Comparison of ENCODE assay signal across 11 mouse cellular contexts in the genomic region with DNA sequence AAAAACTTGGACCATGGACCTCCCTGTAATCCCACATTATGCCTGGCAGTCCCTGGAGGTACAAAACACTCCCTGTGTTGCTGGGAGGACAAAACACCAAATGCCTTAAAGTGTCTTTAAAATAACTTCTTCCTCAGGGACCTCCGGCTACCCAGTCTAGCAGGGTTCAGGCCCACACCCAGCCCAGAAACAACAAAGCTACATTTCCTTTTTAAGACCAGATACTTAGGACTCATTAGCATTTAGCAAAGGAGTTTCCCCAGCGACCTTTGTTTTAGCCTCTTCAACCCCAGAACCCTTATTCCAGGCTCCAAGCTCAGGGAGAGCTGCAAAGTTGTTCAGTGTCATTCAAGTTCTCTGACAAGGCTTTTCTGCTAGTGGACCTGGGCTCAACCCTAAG. TPM values are rescaled to one million over a fixed set of nuclear protein-coding genes. Genes with fewer than 3 reads are reported as not detected.
A peak's percentile ranks its signal among the peaks of the same experiment; 100 is the strongest.
DNase-seq lines count a peak whose midpoint lies in the region; ATAC-seq and TF ChIP-seq lines count a peak whose summit lies in the region.
"Had no signal": no experiment of that assay in that cellular context is flagged by ENCODE, and none has a peak within 500 bp of the region (broad histone marks: within the 10 kb centered on the region; RNA-seq: fewer than 3 reads in every experiment).

No protein-coding gene starts in this region.

- H3K27me3 ChIP-seq in lung, postnatal 0 days (replicated peaks; ENCODE audit: insufficient read depth, low read length) = peaks cover 8% of the 10 kb centered on the region; the same call in 1 of the 2 replicates
- peaks cover 6% of the 10 kb centered on the region; the same call in 1 of the 2 replicates for H3K27me3 ChIP-seq in limb, embryonic 14.5 days (ENCODE audit: control insufficient read depth, insufficient read depth, low read length)

- TF ChIP-seq EP300 in lung, postnatal 0 days (IDR thresholded peaks at IDR 0.05) = no peak

- no peaks in the 10 kb centered on the region for H3K9me3 ChIP-seq in lung, postnatal 0 days (ENCODE audit: low read length)
- no peaks in the 10 kb centered on the region for H3K9me3 ChIP-seq in limb, embryonic 14.5 days (ENCODE audit: control insufficient read depth, low read length)
- H3K9me3 ChIP-seq: megakaryocyte, embryonic 14.5 days had no signal

- no peak for ATAC-seq in lung, postnatal 0 days
- ATAC-seq in limb, embryonic 14.5 days (ENCODE audit: low FRiP score, low read depth) = no peak
- ATAC-seq in megakaryocyte, adult 5-6 weeks (ENCODE audit: poor library complexity, severe bottlenecking) = no peak

- H3K4me1 ChIP-seq in lung, postnatal 0 days (ENCODE audit: insufficient read depth, low read depth, low read length) = 0 out of 2 replicates have a peak, but pooled peaks cover 2% of the 10 kb centered on the region
- H3K4me1 ChIP-seq in limb, embryonic 14.5 days (ENCODE audit: control insufficient read depth, insufficient read depth, low read length) = no peaks in the 10 kb centered on the region; the same call in 1 of the 2 replicates

- TF ChIP-seq CTCF in gastrocnemius, adult 2 months (IDR thresholded peaks at IDR 0.05) = no peak
- TF ChIP-seq CTCF in lung, postnatal 0 days (IDR thresholded peaks at IDR 0.05) = no peak

- intact Hi-C loops in gastrocnemius, adult 2 months (cut with DNase I) = no loop called here

- DNase-seq in gastrocnemius, adult 2 months = no peak
- no peak for DNase-seq in gastrocnemius, postnatal 4 days (ENCODE audit: low spot score in 2 of 2)
- DNase-seq in lung, postnatal 0 days (ENCODE audit: low spot score) = no peak
- no peak for DNase-seq in lung, adult 18-20 months
- DNase-seq in limb, embryonic 14.5 days (ENCODE audit: low spot score) = no peak
- no peak for DNase-seq in embryo, embryonic 11 days
- DNase-seq in urinary bladder, postnatal 14 days (ENCODE audit: low spot score) = no peak
- DNase-seq: kidney, adult 8-10 months had no signal

- H3K36me3 ChIP-seq in lung, postnatal 0 days (ENCODE audit: insufficient read depth, low read length) = no peaks in the 10 kb centered on the region
- no peaks in the 10 kb centered on the region for H3K36me3 ChIP-seq in limb, embryonic 14.5 days (ENCODE audit: control insufficient read depth, insufficient read depth, low read length)

- no peak overlapping the region for H3K9ac ChIP-seq in lung, postnatal 0 days (replicated peaks; ENCODE audit: low read depth)
- peak overlapping the region; percentile 50 for H3K9ac ChIP-seq in limb, embryonic 14.5 days (ENCODE audit: low read depth, low read length, severe bottlenecking)

- H3K27ac ChIP-seq in gastrocnemius, adult 2 months = no peak overlapping the region
- H3K27ac ChIP-seq in lung, postnatal 0 days (ENCODE audit: low read length) = peak overlapping the region; percentile 73
- no peak overlapping the region for H3K27ac ChIP-seq in limb, embryonic 14.5 days (replicated peaks; ENCODE audit: low read depth, low read length)

- H3K4me3 ChIP-seq in gastrocnemius, adult 2 months = peak overlapping the region; percentile 80
- H3K4me3 ChIP-seq in lung, postnatal 0 days (ENCODE audit: low read depth, low read length) = peak overlapping the region; percentile 46
- H3K4me3 ChIP-seq in limb, embryonic 14.5 days (replicated peaks; ENCODE audit: low read length) = peak overlapping the region; percentile 49

- WGBS in lung, postnatal 0 days = 24% methylated on average over 2 of the region's 2 CpGs
- WGBS in limb, embryonic 14.5 days = 25% methylated on average over 2 of the region's 2 CpGs

- no peak for TF ChIP-seq POLR2A in limb, embryonic 14.5 days (IDR thresholded peaks at IDR 0.05; ENCODE audit: borderline replicate concordance, extremely low read depth, insufficient read depth, insufficient read length)

- peak overlapping the region; percentile 65 for H3K4me2 ChIP-seq in lung, postnatal 0 days (replicated peaks; ENCODE audit: low read depth, low read length)
- H3K4me2 ChIP-seq in limb, embryonic 14.5 days (replicated peaks; ENCODE audit: low read depth, low read length, severe bottlenecking) = peak overlapping the region; percentile 96

RNA-seq across cellular contexts. Expression of gene Nkain4, which starts 0.9 kb away (rescaled TPM):
- under 1 TPM in 1 of 2 experiments, not detected in 1; 0.78 TPM for total RNA-seq in gastrocnemius, adult 2 months (2021)
- 1 to 10 TPM; 2.5 to 3.6 TPM for total RNA-seq in gastrocnemius, postnatal 4 days (2021)
- 110 and 113 TPM in 2 replicates for polyA plus RNA-seq in lung, postnatal 0 days (2015; fragmentation: Nextera tagmentation; extraction: Ambion mirVana)
- polyA plus RNA-seq in limb, embryonic 14.5 days (2012; rRNA removed) = 9.2 and 11.2 TPM in 2 replicates
- 12.9 and 13.4 TPM in 2 replicates for polyA plus RNA-seq in limb, embryonic 14.5 days (2014; fragmentation: Nextera tagmentation; extraction: Ambion mirVana)
- total RNA-seq in megakaryocyte, adult 5-6 weeks (2015) = not detected in 2 replicates
- total RNA-seq in megakaryocyte, adult 5-6 weeks (2017) = not detected in 2 replicates

RNA-seq across cellular contexts. Expression of gene Arfgap1, which starts 13.4 kb away (rescaled TPM):
- 10 to 100 TPM; 32.5 to 38.5 TPM for total RNA-seq in gastrocnemius, adult 2 months (2021)
- 10 to 100 TPM; 69.0 to 73.9 TPM for total RNA-seq in gastrocnemius, postnatal 4 days (2021)
- 50.5 and 52.9 TPM in 2 replicates for polyA plus RNA-seq in lung, postnatal 0 days (2015; fragmentation: Nextera tagmentation; extraction: Ambion mirVana)
- 161 and 169 TPM in 2 replicates for polyA plus RNA-seq in limb, embryonic 14.5 days (2012; rRNA removed)
- polyA plus RNA-seq in limb, embryonic 14.5 days (2014; fragmentation: Nextera tagmentation; extraction: Ambion mirVana) = 102 and 105 TPM in 2 replicates
- total RNA-seq in megakaryocyte, adult 5-6 weeks (2015) = 16.5 and 18.7 TPM in 2 replicates
- 34.8 and 35.0 TPM in 2 replicates for total RNA-seq in megakaryocyte, adult 5-6 weeks (2017)

RNA-seq across cellular contexts. Expression of gene Birc7, which starts 24.8 kb away (rescaled TPM):
- total RNA-seq in gastrocnemius, adult 2 months (2021) = not detected
- not detected for total RNA-seq in gastrocnemius, postnatal 4 days (2021)
- not detected in 2 replicates for polyA plus RNA-seq in lung, postnatal 0 days (2015; fragmentation: Nextera tagmentation; extraction: Ambion mirVana)
- polyA plus RNA-seq in limb, embryonic 14.5 days (2012; rRNA removed) = not detected in 2 replicates
- polyA plus RNA-seq in limb, embryonic 14.5 days (2014; fragmentation: Nextera tagmentation; extraction: Ambion mirVana) = not detected in 2 replicates
- total RNA-seq in megakaryocyte, adult 5-6 weeks (2015) = not detected in 2 replicates
- total RNA-seq in megakaryocyte, adult 5-6 weeks (2017) = not detected in 2 replicates
- polyA plus RNA-seq: spleen, adult 2 months had no signal

RNA-seq across cellular contexts. Expression of gene Col20a1, which starts 32.7 kb away (rescaled TPM):
- 1 to 10 TPM; 1.1 to 2.3 TPM for total RNA-seq in gastrocnemius, adult 2 months (2021)
- 10 to 100 TPM; 11.1 to 13.1 TPM for total RNA-seq in gastrocnemius, postnatal 4 days (2021)
- polyA plus RNA-seq in lung, postnatal 0 days (2015; fragmentation: Nextera tagmentation; extraction: Ambion mirVana) = 0.20 and 0.30 TPM in 2 replicates
- polyA plus RNA-seq in limb, embryonic 14.5 days (2012; rRNA removed) = 5.7 and 6.1 TPM in 2 replicates
- polyA plus RNA-seq in limb, embryonic 14.5 days (2014; fragmentation: Nextera tagmentation; extraction: Ambion mirVana) = 2.7 and 2.8 TPM in 2 replicates
- total RNA-seq in megakaryocyte, adult 5-6 weeks (2015) = 0.11 and 0.23 TPM in 2 replicates
- 0.18 and 0.28 TPM in 2 replicates for total RNA-seq in megakaryocyte, adult 5-6 weeks (2017)

RNA-seq across cellular contexts. Expression of gene Ythdf1, which starts 32.9 kb away (rescaled TPM):
- 10 to 100 TPM; 41.9 to 42.1 TPM for total RNA-seq in gastrocnemius, adult 2 months (2021)
- total RNA-seq in gastrocnemius, postnatal 4 days (2021) = 10 to 100 TPM; 42.2 to 48.3 TPM
- polyA plus RNA-seq in lung, postnatal 0 days (2015; fragmentation: Nextera tagmentation; extraction: Ambion mirVana) = 40.3 and 42.4 TPM in 2 replicates
- 66.3 and 85.7 TPM in 2 replicates for polyA plus RNA-seq in limb, embryonic 14.5 days (2012; rRNA removed)
- polyA plus RNA-seq in limb, embryonic 14.5 days (2014; fragmentation: Nextera tagmentation; extraction: Ambion mirVana) = 65.7 and 67.6 TPM in 2 replicates
- total RNA-seq in megakaryocyte, adult 5-6 weeks (2015) = 54.2 and 55.4 TPM in 2 replicates
- total RNA-seq in megakaryocyte, adult 5-6 weeks (2017) = 24.1 and 26.0 TPM in 2 replicates
